Mouse (Mus musculus) embryonic fibroblast, embryonic 13.5 days (primary cell): ENCODE measurements around the gene Eif1.

Source experiments
- CTCF ChIP-seq: IDR thresholded peaks from 2 replicates; pipeline ENCODE4 v1.5.1; 2011; ENCODE audit warnings: mild to moderate bottlenecking, control low read depth, low read length, moderate library complexity, borderline replicate concordance; ENCODE audit not compliant: insufficient read depth
- POLR2A ChIP-seq: IDR thresholded peaks from 2 replicates; pipeline ENCODE4 v1.6.1; 2011; ENCODE audit warnings: low read depth, mild to moderate bottlenecking, control low read depth, low read length, moderate library complexity

DNA sequence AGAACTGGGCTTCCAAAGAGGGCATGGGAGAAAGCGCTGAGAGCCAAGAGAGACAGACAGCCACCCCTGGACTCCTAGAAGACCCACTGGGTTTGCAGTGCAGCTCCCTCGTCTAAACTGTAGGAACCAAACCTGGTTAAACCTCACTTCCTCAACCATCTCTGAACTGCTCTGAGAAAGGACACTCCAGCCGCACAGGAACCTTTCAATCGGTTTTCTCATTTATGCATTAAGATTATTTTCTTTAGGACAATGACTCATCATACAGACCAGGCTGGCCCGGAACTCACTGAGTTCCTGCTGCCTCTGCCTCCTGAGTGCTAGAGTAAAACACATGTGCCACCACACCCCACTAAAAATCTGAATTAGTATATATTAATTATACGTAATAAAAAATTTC is 8.1 kb downstream of the Eif1 start:
- no peak for TF ChIP-seq CTCF
- no peak for TF ChIP-seq POLR2A
